Mouse (Mus musculus) C2C12 (cell line): ENCODE results near the gene Lypd6b.

ENCODE experiments used
- CEBPB ChIP-seq: IDR thresholded peaks from one replicate; pipeline ENCODE4 v1.6.1; 2011; ENCODE audit warnings: low read depth, mild to moderate bottlenecking, control low read depth, moderate library complexity
- CTCF ChIP-seq: IDR thresholded peaks from one replicate; pipeline ENCODE4 v1.5.1; 2011; ENCODE audit not compliant: control insufficient read depth, insufficient read depth, insufficient read length
- MAX ChIP-seq: IDR thresholded peaks from one replicate; pipeline ENCODE4 v1.6.1; 2011; ENCODE audit warnings: mild to moderate bottlenecking, control low read depth
- MYOD1 ChIP-seq: IDR thresholded peaks from one replicate; pipeline ENCODE4 v1.6.1; 2011; ENCODE audit warnings: low read depth; ENCODE audit not compliant: control insufficient read depth, insufficient read length

DNA sequence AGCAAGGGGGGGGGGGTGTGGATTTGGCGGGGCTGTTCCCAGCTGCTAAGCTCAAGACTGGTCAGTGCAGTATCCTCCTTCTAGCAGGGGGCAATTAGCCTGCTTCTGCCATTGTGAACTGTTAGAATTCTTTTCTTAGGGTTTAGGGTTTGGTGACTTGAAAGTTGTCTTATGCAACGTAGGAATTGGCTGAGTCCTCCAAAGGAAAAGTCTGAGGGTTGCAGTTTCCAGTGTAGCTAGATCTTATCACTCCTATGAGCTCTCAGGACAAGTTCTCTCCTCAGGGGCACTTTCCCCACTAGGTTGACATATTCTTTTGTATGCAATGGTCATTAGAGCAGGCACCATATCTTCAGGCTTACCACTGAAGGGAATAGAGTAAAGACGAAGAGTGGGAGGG, 1.2 kb downstream of the Lypd6b start:
- no peak for TF ChIP-seq MYOD1
- TF ChIP-seq CTCF = no peak
- no peak for TF ChIP-seq MAX
- no peak for TF ChIP-seq CEBPB
